Mouse (Mus musculus): ENCODE measurements at regions not wholly inside any gene's neighbourhood (a gene's known extent, or its start where the extent isn't known, plus 50 kb on each side); places are given as distances from the start of the nearest gene placed in this dataset.
A peak's percentile ranks its signal among the peaks of the same experiment; 100 is the strongest.

DNA sequence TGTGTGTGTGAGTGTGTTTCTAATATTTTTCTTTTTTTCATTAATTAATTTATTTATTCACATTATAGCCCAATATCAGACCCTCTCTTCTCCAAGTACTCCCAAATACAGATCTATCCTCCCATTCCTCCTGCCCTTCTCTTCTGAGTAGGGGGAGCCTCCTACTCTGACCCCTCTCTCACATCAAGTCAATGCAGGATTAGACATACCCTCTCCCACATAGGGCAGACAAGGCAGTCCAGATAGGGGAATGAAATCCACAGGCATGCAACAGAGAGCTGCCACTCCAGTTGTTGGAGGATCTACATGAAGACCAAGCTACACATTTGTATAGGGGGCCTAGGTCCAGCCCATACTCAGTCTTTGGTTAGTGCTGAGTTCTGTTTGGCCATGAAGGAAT lies 216.3 kb upstream of the Adamts5 start:
- TF ChIP-seq HCFC1 (IDR thresholded peaks at IDR 0.05; ENCODE audit: borderline replicate concordance, insufficient read depth, low read length) = no peak
- no peak for TF ChIP-seq ZC3H11A (IDR thresholded peaks at IDR 0.05; ENCODE audit: borderline replicate concordance, low read depth, low read length)
- no peak for TF ChIP-seq MAFK (IDR thresholded peaks at IDR 0.05; ENCODE audit: insufficient read depth, low read depth, low read length)
- no peak for TF ChIP-seq CHD2 (IDR thresholded peaks at IDR 0.05; ENCODE audit: low read depth, low read length)
- no peak for TF ChIP-seq ZNF384 (IDR thresholded peaks at IDR 0.05; ENCODE audit: low read depth, low read length)
- H3K27ac ChIP-seq (ENCODE audit: insufficient read depth, low read depth, low read length, poor library complexity, severe bottlenecking) = no peak overlapping the region
- H3K4me1 ChIP-seq (ENCODE audit: control insufficient read depth in 2 of 2, insufficient read depth in 2 of 2, low read length in 2 of 2, poor library complexity in 1 of 2) = no peaks in the 10 kb centered on the region
- in situ Hi-C loops (cut with MboI; ENCODE audit: low sequenced_read_pairs in 2 of 2, unreplicated experiment in 2 of 2) = no loop called here
- no peaks in the 10 kb centered on the region for H3K9me3 ChIP-seq (ENCODE audit: control insufficient read depth, insufficient read depth, low read depth, low read length)
- no peaks in the 10 kb centered on the region for H3K36me3 ChIP-seq (ENCODE audit: control insufficient read depth, insufficient read depth, low read length, poor library complexity, severe bottlenecking)
- H3K9ac ChIP-seq (ENCODE audit: insufficient read depth, low read depth, low read length, poor library complexity, severe bottlenecking) = no peak overlapping the region
- H3K4me3 ChIP-seq (ENCODE audit: insufficient read depth in 1 of 2, low read depth in 1 of 2, low read length in 2 of 2, poor library complexity in 1 of 2, severe bottlenecking in 1 of 2) = no peak overlapping the region
- DNase-seq (ENCODE audit: low read depth, low spot score) = no peak

DNA sequence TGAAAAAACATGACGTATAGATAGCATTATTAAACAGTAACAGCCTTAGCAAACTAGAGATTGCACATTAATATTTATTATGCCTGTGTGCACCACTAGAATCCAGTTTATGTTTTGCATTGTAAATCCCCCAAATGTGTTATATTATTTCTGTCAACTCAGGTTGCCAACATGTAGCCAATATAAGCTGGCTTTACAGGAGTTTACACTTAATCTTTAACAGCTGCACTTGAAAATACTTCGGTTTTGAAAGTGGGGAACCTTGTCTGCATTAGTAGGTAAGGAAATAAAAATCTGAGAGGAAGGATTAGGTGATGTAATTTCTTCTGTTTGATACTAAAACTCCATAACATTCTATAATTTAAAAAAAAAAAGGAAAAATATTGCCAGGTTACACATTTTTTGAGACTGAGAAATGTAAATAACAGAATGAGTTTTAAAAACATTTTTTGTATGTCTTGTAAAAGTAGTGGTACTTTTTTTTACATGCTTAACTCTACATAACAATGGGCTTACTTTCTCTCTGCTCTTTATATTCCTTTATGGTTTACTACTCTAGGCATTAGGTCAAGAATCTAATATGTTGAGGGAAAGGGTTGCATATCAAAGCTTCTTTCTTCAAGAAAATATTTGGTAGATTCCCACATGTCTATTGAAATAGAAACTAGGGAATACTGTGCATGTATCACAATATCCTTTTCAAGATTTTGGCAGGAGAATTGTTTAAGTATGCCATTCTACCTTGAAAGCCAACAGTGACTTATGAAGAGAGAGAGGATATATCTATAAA lies 214.2 kb upstream of the Adamts5 start:
- in situ Hi-C loops (cut with MboI; ENCODE audit: low sequenced_read_pairs in 2 of 2, unreplicated experiment in 2 of 2) = no loop called here
- DNase-seq (ENCODE audit: low read depth, low spot score) = no peak
- no peak for TF ChIP-seq ZNF384 (IDR thresholded peaks at IDR 0.05; ENCODE audit: low read depth, low read length)
- TF ChIP-seq ZC3H11A (IDR thresholded peaks at IDR 0.05; ENCODE audit: borderline replicate concordance, low read depth, low read length) = no peak
- TF ChIP-seq CHD2 (IDR thresholded peaks at IDR 0.05; ENCODE audit: low read depth, low read length) = no peak
- no peak for TF ChIP-seq MAFK (IDR thresholded peaks at IDR 0.05; ENCODE audit: insufficient read depth, low read depth, low read length)
- TF ChIP-seq HCFC1 (IDR thresholded peaks at IDR 0.05; ENCODE audit: borderline replicate concordance, insufficient read depth, low read length) = no peak
- Histone ChIP-seq H3K9me3 (ENCODE audit: control insufficient read depth, insufficient read depth, low read depth, low read length) (no peaks in the 10 kb centered on the region), H3K4me3 (ENCODE audit: insufficient read depth in 1 of 2, low read depth in 1 of 2, low read length in 2 of 2, poor library complexity in 1 of 2, severe bottlenecking in 1 of 2) (no peak overlapping the region), H3K9ac (ENCODE audit: insufficient read depth, low read depth, low read length, poor library complexity, severe bottlenecking) (no peak overlapping the region), H3K4me1 (ENCODE audit: control insufficient read depth in 2 of 2, insufficient read depth in 2 of 2, low read length in 2 of 2, poor library complexity in 1 of 2) (no peaks in the 10 kb centered on the region), H3K27ac (ENCODE audit: insufficient read depth, low read depth, low read length, poor library complexity, severe bottlenecking) (no peak overlapping the region), H3K36me3 (ENCODE audit: control insufficient read depth, insufficient read depth, low read length, poor library complexity, severe bottlenecking) (no peaks in the 10 kb centered on the region)

DNA sequence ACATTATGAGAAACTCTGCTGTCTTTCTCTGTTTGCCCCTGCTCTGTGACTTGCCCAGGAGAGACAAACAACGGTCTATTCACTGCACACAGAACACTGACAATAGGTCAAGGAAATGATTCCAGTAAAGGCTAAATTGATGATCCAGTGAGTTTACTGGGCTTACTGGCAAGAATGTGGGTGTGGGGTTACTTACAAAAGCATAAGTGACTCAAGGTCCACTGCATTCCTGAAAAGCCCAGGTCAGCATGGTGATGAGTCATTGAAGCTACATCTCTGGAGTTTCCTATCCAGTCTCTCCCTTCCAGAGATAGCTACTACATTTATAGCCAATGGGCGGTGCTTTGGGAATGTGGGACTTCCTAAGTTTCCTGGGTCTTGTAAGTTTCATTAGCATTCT lies 192.8 kb upstream of the Adamts5 start:
- H3K4me3 ChIP-seq (ENCODE audit: insufficient read depth in 1 of 2, low read depth in 1 of 2, low read length in 2 of 2, poor library complexity in 1 of 2, severe bottlenecking in 1 of 2) = no peak overlapping the region
- H3K4me1 ChIP-seq (ENCODE audit: control insufficient read depth in 2 of 2, insufficient read depth in 2 of 2, low read length in 2 of 2, poor library complexity in 1 of 2) = no peaks in the 10 kb centered on the region
- in situ Hi-C loops (cut with MboI; ENCODE audit: low sequenced_read_pairs in 2 of 2, unreplicated experiment in 2 of 2) = no loop called here
- no peak overlapping the region for H3K27ac ChIP-seq (ENCODE audit: insufficient read depth, low read depth, low read length, poor library complexity, severe bottlenecking)
- H3K9ac ChIP-seq (ENCODE audit: insufficient read depth, low read depth, low read length, poor library complexity, severe bottlenecking) = no peak overlapping the region
- DNase-seq (ENCODE audit: low read depth, low spot score) = peak; percentile 12
- no peaks in the 10 kb centered on the region for H3K9me3 ChIP-seq (ENCODE audit: control insufficient read depth, insufficient read depth, low read depth, low read length)
- TF ChIP-seq ZNF384 (IDR thresholded peaks at IDR 0.05; ENCODE audit: low read depth, low read length) = no peak
- TF ChIP-seq CHD2 (IDR thresholded peaks at IDR 0.05; ENCODE audit: low read depth, low read length) = no peak
- no peak for TF ChIP-seq ZC3H11A (IDR thresholded peaks at IDR 0.05; ENCODE audit: borderline replicate concordance, low read depth, low read length)
- no peak for TF ChIP-seq MAFK (IDR thresholded peaks at IDR 0.05; ENCODE audit: insufficient read depth, low read depth, low read length)
- no peaks in the 10 kb centered on the region for H3K36me3 ChIP-seq (ENCODE audit: control insufficient read depth, insufficient read depth, low read length, poor library complexity, severe bottlenecking)

DNA sequence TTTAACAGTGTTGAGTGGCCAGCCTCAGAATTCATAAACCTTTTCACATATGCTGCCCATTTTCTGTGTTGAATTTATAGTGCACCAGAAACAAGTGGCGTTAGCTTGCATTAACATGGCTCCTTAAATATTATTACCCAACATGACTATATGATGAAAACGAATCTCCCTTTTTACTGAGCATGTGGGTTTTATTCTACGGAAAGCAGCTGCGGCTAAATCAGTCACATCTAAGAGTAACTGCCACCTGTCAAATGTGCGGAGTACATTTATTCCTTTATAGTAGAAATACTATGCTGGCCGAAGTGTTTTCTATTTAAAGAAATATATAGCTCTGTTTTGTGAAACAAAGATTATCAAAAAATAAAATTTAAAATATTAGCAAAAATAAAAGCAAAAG lies 188.5 kb upstream of the Adamts5 start:
- Histone ChIP-seq H3K9me3 (ENCODE audit: control insufficient read depth, insufficient read depth, low read depth, low read length) (no peaks in the 10 kb centered on the region), H3K4me3 (ENCODE audit: insufficient read depth in 1 of 2, low read depth in 1 of 2, low read length in 2 of 2, poor library complexity in 1 of 2, severe bottlenecking in 1 of 2) (no peak overlapping the region), H3K36me3 (ENCODE audit: control insufficient read depth, insufficient read depth, low read length, poor library complexity, severe bottlenecking) (no peaks in the 10 kb centered on the region), H3K9ac (ENCODE audit: insufficient read depth, low read depth, low read length, poor library complexity, severe bottlenecking) (no peak overlapping the region), H3K4me1 (ENCODE audit: control insufficient read depth in 2 of 2, insufficient read depth in 2 of 2, low read length in 2 of 2, poor library complexity in 1 of 2) (no peaks in the 10 kb centered on the region), H3K27ac (ENCODE audit: insufficient read depth, low read depth, low read length, poor library complexity, severe bottlenecking) (no peak overlapping the region)
- in situ Hi-C loops (cut with MboI; ENCODE audit: low sequenced_read_pairs in 2 of 2, unreplicated experiment in 2 of 2) = no loop called here
- TF ChIP-seq ZNF384 (IDR thresholded peaks at IDR 0.05; ENCODE audit: low read depth, low read length) = no peak
- TF ChIP-seq HCFC1 (IDR thresholded peaks at IDR 0.05; ENCODE audit: borderline replicate concordance, insufficient read depth, low read length) = no peak
- no peak for TF ChIP-seq CHD2 (IDR thresholded peaks at IDR 0.05; ENCODE audit: low read depth, low read length)
- no peak for DNase-seq (ENCODE audit: low read depth, low spot score)

DNA sequence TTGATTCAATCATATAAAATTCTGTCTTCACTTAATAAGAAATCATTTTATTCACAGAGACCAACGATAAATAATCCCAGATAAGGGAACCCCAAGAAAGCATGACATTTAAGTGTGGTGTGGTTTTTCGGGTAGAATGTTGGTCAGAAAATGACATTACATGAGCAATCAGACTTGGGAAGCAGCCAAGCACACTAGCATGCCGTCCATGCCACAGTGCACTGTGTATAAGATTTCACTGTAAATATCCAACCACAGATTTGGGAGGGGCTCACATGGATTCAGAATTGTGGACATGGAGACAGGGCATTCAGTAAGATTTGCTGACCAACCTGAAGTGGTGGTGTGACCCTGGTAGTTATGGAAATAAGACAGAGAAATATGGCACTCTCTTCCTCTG lies 185.8 kb upstream of the Adamts5 start:
- no peaks in the 10 kb centered on the region for H3K4me1 ChIP-seq (ENCODE audit: control insufficient read depth in 2 of 2, insufficient read depth in 2 of 2, low read length in 2 of 2, poor library complexity in 1 of 2)
- DNase-seq (ENCODE audit: low read depth, low spot score) = no peak

More for the DNA sequence above, 185.8 kb upstream of the Adamts5 start:
- H3K27ac ChIP-seq (ENCODE audit: insufficient read depth, low read depth, low read length, poor library complexity, severe bottlenecking) = no peak overlapping the region
- H3K9me3 ChIP-seq (ENCODE audit: control insufficient read depth, insufficient read depth, low read depth, low read length) = no peaks in the 10 kb centered on the region
- TF ChIP-seq ZNF384 (IDR thresholded peaks at IDR 0.05; ENCODE audit: low read depth, low read length) (no peak), ZC3H11A (IDR thresholded peaks at IDR 0.05; ENCODE audit: borderline replicate concordance, low read depth, low read length) (no peak), MAFK (IDR thresholded peaks at IDR 0.05; ENCODE audit: insufficient read depth, low read depth, low read length) (no peak), CHD2 (IDR thresholded peaks at IDR 0.05; ENCODE audit: low read depth, low read length) (no peak), HCFC1 (IDR thresholded peaks at IDR 0.05; ENCODE audit: borderline replicate concordance, insufficient read depth, low read length) (no peak)
- no peak overlapping the region for H3K9ac ChIP-seq (ENCODE audit: insufficient read depth, low read depth, low read length, poor library complexity, severe bottlenecking)
- in situ Hi-C loops (cut with MboI; ENCODE audit: low sequenced_read_pairs in 2 of 2, unreplicated experiment in 2 of 2) = no loop called here
- no peaks in the 10 kb centered on the region for H3K36me3 ChIP-seq (ENCODE audit: control insufficient read depth, insufficient read depth, low read length, poor library complexity, severe bottlenecking)
- H3K4me3 ChIP-seq (ENCODE audit: insufficient read depth in 1 of 2, low read depth in 1 of 2, low read length in 2 of 2, poor library complexity in 1 of 2, severe bottlenecking in 1 of 2) = no peak overlapping the region

Data from ES-E14 (cell line).